Mouse (Mus musculus): ENCODE measurements around the gene Atxn1.

Atxn1 gene

GRCm38 (mm10) chr13:45902457-45902856 lies 62.4 kb downstream of the Atxn1 start:
- no peak for DNase-seq (ENCODE audit: low read depth, low spot score)

DNA sequence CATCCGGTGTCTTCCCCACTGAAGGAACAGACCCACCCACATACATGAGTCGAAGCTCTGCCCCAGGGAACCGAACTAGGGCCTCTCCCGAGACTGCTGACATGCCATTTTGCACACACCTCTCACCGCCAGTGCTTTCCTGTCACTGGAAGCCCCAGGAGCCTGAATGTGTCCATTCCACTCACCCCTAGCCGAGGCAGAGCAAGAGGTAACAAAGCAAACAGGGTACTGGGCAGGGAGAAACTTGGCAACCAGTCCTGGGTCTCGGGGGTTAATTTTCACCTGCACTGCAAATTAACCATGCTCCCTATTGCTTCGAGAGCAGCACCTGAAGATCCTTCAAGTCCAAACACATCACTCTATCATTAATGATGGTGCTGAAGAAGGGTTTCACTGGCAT lies 64.0 kb downstream of the Atxn1 start:
- DNase-seq (ENCODE audit: low read depth, low spot score): no peak

GRCm38 (mm10) chr13:45897571-45897970 lies 67.2 kb downstream of the Atxn1 start:
- DNase-seq (ENCODE audit: low read depth, low spot score): no peak

DNA sequence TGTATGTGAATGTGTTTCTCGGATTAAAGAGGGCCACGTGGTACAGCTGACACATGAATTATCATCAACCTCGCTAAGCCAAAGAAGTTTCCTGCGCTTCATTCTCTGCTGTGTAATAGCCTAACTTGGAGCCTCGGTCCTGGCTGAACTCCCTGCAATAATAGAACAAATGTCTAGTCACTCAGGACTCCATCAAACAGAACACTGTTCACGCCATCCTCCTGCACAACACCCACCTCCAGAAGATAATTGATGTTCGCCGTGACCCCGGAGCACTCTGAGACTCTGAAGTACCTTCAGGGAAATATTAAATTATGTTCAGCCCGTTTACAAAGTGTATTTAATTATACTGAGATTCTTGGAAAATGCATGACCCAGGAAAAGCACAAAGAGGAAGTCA lies 70.0 kb downstream of the Atxn1 start:
- DNase-seq (ENCODE audit: low read depth, low spot score): no peak

- no peak for DNase-seq (ENCODE audit: low read depth, low spot score)
Observed at GRCm38 (mm10) chr13:45894234-45894633, 70.6 kb downstream of the Atxn1 start.

DNA sequence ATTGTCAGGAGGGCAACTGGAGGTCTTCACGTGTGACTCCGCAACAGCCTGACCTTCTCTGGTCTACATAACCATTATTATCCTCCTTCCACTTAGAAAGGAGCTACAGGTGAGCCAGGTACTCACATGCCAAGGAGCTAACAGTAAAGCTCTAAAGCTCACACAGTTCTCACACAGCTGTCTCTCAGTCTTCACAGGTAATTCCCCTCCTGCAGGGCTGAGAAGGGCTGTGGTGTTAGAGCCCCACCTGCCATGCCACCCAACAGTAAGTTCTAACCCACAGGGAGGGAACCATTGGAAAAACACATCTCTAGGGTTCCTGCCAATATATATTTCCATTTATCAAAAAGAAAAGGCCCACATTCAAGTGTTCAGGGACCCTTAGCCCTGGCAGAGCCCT lies 73.7 kb downstream of the Atxn1 start:
- no peak for DNase-seq (ENCODE audit: low read depth, low spot score)

DNA sequence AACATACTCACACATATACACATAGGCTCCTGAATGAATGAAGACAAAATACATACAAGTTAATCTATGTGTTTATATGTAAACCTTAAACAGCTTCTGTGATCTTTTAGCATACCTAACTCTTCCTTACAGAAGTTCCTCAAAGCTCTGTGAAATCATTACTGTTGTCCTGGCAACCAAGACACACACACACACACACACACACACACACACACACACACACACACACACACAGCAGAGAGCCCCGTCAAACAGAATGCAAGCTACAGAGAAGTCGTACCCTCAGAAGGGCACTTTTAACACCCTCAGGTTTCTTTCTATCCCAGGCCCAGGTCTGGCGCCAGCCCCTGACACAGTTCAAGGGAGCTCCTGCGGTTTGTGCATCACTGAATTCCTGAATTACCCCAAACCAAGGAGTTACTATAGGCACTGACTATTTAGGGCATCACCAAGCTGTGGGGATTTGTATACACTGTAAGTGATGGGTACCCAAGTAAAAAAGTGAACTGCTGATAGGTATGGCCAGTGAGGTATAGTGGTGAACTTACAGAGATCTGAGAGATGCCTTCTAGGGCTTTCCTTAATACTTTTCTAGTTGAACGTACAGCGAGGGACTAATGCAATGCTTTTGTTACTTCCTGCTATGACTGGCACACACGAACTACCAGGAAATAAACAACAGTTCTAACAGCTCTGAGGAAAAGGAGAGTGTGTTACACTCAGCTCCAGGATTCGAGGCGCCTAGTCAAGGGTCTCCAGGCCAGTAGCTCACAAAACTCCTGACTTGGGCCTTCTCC lies 75.7 kb downstream of the Atxn1 start:
- no peak for DNase-seq (ENCODE audit: low read depth, low spot score)

GRCm38 (mm10) chr13:45884878-45885277 lies 79.9 kb downstream of the Atxn1 start:
- no peak for DNase-seq (ENCODE audit: low read depth, low spot score)

- no peak for DNase-seq (ENCODE audit: low read depth, low spot score)
Observed at GRCm38 (mm10) chr13:45883791-45884238, 81.0 kb downstream of the Atxn1 start.

- DNase-seq (ENCODE audit: low read depth, low spot score): no peak
Observed at GRCm38 (mm10) chr13:45882976-45883440, 81.8 kb downstream of the Atxn1 start.

DNA sequence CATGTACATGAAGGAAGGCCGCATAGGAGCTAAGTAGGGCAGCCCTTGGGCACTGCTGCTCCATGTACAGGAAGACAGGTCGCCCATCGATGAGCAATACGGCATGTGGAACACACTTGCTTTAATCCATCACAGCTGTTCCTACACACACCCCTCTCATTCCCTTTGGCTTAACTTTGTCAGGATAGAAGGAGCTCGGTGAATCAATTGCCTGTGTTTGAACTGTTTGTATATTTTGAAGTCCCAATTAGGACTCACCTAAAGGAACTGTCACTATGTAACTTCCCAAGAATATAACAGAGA lies 84.3 kb downstream of the Atxn1 start:
- DNase-seq (ENCODE audit: low read depth, low spot score): no peak

GRCm38 (mm10) chr13:45879746-45880542 lies 84.9 kb downstream of the Atxn1 start:
- DNase-seq (ENCODE audit: low read depth, low spot score): no peak

- DNase-seq (ENCODE audit: low read depth, low spot score): no peak
Observed at GRCm38 (mm10) chr13:45876939-45877338, 87.9 kb downstream of the Atxn1 start.

GRCm38 (mm10) chr13:45876368-45876760 lies 88.4 kb downstream of the Atxn1 start:
- DNase-seq (ENCODE audit: low read depth, low spot score): no peak

DNA sequence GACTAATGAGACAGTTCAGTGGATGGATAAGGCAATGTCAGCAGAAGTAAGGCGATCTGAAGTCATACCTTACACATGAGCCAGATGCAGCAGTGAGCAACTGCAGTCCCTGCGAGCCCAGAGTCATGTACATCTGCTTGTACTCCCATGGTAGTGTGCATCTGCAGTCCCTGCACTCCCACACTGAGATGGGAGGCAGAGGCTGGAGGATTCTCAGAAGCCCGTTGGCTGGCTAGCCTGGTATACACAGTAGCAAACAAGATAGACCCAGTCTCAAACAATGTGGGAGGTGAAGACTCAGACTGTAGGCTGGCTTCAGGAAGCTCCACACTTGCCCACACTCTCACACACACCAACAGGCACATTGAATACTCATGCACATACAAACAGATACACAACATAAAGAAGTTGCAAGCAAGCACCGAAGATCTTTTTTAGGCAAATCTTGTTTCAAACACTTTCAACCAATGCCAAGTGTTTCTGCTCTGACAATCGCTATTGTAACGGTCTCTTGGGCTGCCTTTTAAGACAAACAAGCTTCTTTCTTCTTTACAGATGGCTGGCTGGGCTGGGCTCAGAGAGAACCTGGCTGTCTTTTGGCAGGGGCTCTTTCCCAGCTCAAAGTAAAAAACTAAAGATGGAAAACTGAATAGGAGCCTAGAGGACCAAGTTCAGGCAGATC lies 89.0 kb downstream of the Atxn1 start:
- no peak for DNase-seq (ENCODE audit: low read depth, low spot score)

- no peak for DNase-seq (ENCODE audit: low read depth, low spot score)
Observed at GRCm38 (mm10) chr13:45874196-45874595, 90.6 kb downstream of the Atxn1 start.

DNA sequence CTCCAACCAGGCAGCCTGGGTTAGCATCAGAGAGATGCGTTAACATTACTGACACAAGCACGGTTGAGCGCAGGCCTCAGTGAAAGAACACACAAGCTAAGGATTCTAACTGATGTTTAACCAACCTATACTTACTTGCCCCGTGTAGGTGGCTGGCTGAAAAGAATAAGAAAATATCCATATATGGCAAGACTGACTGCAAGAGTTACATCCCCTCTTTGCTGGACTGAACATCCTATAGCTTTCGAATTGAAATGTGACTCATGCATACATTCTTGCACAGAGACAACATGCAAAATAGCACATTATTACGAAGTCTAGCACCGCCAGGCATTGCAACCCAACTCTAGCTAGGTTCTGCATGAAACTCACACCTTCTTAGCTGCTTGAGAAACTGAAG lies 91.8 kb downstream of the Atxn1 start:
- DNase-seq (ENCODE audit: low read depth, low spot score): no peak

- no peak for DNase-seq (ENCODE audit: low read depth, low spot score)
Observed at GRCm38 (mm10) chr13:45872041-45872746, 92.6 kb downstream of the Atxn1 start.

DNA sequence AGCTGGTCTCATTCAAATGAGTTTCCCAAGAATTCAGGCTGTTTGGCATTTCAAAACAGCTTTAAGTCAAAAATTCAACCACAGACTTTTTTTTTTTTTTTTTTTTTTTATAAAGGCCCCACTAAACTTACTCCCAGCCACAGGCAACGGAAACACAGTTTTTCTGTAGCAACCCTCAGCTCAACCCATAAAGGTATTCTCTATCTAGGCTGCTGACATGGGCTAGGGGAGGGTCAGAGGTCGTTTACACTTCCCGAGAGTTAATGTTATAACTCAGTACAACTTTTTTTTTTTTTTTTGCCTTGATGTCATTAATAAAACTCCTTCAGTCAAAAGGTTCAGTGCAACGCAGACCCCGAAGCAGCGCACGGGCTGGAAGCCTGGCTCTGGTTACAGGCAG lies 93.3 kb downstream of the Atxn1 start:
- no peak for DNase-seq (ENCODE audit: low read depth, low spot score)

DNA sequence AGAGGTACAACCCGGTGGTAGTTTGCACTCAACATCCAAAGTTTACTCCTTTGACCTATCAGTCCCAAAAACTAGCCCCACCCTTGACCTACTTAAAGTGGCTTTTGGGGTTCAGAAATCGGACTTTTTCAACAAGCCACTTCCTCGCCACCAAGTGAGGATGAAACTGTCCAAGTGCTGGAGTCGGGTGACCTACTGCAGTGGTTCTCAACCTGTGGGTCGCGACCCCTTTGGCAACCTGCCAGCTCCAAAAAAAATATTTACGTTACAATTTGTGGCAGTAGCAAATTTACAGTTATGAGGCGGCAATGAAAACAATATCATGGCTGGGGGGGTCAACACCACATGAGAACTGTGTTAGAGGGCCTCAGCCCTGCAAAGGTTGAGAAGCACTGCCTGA lies 95.9 kb downstream of the Atxn1 start:
- no peak for DNase-seq (ENCODE audit: low read depth, low spot score)

DNA sequence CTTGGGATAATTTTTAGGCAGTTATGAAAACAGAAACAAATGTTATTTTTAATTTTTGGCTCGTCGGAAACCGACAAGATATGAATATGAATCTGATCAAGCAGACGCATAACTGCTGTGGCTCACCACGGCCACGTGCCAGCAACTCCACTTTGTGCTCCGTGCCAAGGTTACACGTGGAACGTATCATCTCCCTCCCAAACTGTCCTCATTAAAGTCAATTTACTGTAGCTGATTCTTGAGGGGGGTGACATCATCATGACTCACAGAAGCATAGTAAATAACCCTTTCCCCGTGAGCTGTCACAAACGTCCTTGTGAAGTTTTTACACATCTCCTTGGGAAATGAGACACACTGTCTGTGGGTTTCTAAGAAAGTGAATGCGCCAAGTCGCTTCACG lies 97.5 kb downstream of the Atxn1 start:
- DNase-seq (ENCODE audit: low read depth, low spot score): no peak
